In genomic region chr7:101393694-101394504, GRCm38 (mm10) we compare ENCODE assay signal across 8 mouse cellular contexts. TPM values are rescaled to one million over a fixed set of nuclear protein-coding genes. Genes with fewer than 3 reads are reported as not detected.
DNase-seq lines count a peak whose midpoint lies in the region; ATAC-seq and TF ChIP-seq lines count a peak whose summit lies in the region.

No protein-coding gene starts in this region.

- 28% methylated on average over 8 of the region's 8 CpGs for WGBS in kidney, postnatal 0 days

- H3K9ac ChIP-seq in kidney, postnatal 0 days (ENCODE audit: low read depth, low read length): peak overlapping the region; percentile 55

- peak overlapping the region; percentile 54 for H3K4me2 ChIP-seq in kidney, postnatal 0 days (ENCODE audit: low read length)

- peaks cover 13% of the 10 kb centered on the region for H3K4me1 ChIP-seq in kidney, postnatal 0 days (replicated peaks; ENCODE audit: insufficient read depth, low read length)

- no peaks in the 10 kb centered on the region for H3K27me3 ChIP-seq in kidney, postnatal 0 days (ENCODE audit: insufficient read depth, low read length)

- intact Hi-C loops in left cerebral cortex, postnatal 14 days (cut with DNase I): no loop called here

- peak; percentile 46 for DNase-seq in urinary bladder, postnatal 25 days (ENCODE audit: low spot score)
- DNase-seq in urinary bladder, adult 2 months (ENCODE audit: low spot score): no peak
- peak; percentile 86 to 88 for DNase-seq in heart, adult 9 months (ENCODE audit: low spot score in 2 of 2)
- peak; percentile 94 for DNase-seq in kidney, postnatal 0 days (ENCODE audit: low spot score)
- DNase-seq in lung, postnatal 36 days: peak; percentile 72
- no peak for DNase-seq in left cerebral cortex, postnatal 14 days (ENCODE audit: low spot score in 2 of 2)
- DNase-seq in cerebellum, adult 8-10 months: no peak
- no peak for DNase-seq in cerebellum, adult 9-10 months

- peaks cover 38% of the 10 kb centered on the region for H3K36me3 ChIP-seq in kidney, postnatal 0 days (ENCODE audit: insufficient read depth, low read length)

- no peaks in the 10 kb centered on the region for H3K9me3 ChIP-seq in kidney, postnatal 0 days (replicated peaks; ENCODE audit: low read length)

- H3K27ac ChIP-seq in kidney, postnatal 0 days: peak overlapping the region; percentile 95

- peak overlapping the region; percentile 39 for H3K4me3 ChIP-seq in kidney, postnatal 0 days (replicated peaks; ENCODE audit: low read depth, low read length)

- TF ChIP-seq CTCF in kidney, postnatal 0 days (IDR thresholded peaks at IDR 0.05; ENCODE audit: low read depth): no peak; the same call in 1 of the 2 replicates

- peak; percentile 79 for ATAC-seq in kidney, postnatal 0 days (replicated peaks; ENCODE audit: low FRiP score, low read depth)

RNA-seq across cellular contexts. Expression of gene Gm45837, which starts 16.8 kb away (rescaled TPM):
- polyA plus RNA-seq in urinary bladder, adult 2 months (2012; rRNA removed): 1.5 TPM in 1 of 2 replicates, not detected in the other
- 4.5 and 5.3 TPM in 2 replicates for polyA plus RNA-seq in kidney, postnatal 0 days (2015; fragmentation: Nextera tagmentation; extraction: Ambion mirVana)
- total RNA-seq in left cerebral cortex, postnatal 14 days (2021): not detected

RNA-seq across cellular contexts. Expression of gene Pde2a, which starts 27.6 kb away (rescaled TPM):
- polyA plus RNA-seq in urinary bladder, adult 2 months (2012; rRNA removed): 30.4 and 53.1 TPM in 2 replicates
- 21.0 and 22.1 TPM in 2 replicates for polyA plus RNA-seq in kidney, postnatal 0 days (2015; fragmentation: Nextera tagmentation; extraction: Ambion mirVana)
- 100 to 1,000 TPM; 349 to 363 TPM for total RNA-seq in left cerebral cortex, postnatal 14 days (2021)

RNA-seq across cellular contexts. Expression of gene Arap1, which starts 46.0 kb away (rescaled TPM):
- 110 and 127 TPM in 2 replicates for polyA plus RNA-seq in urinary bladder, adult 2 months (2012; rRNA removed)
- 65.8 and 70.4 TPM in 2 replicates for polyA plus RNA-seq in kidney, postnatal 0 days (2015; fragmentation: Nextera tagmentation; extraction: Ambion mirVana)
- 10 to 100 TPM; 13.9 to 17.9 TPM for total RNA-seq in left cerebral cortex, postnatal 14 days (2021)

Comparison
In these comparisons a context has a peak if more than half of its experiments do, and no peak if none do; other contexts are left out.
1. DNase-seq: peak in urinary bladder, postnatal 25 days (single experiment), heart, adult 9 months (2 of 2), kidney, postnatal 0 days (single experiment) and lung, postnatal 36 days (single experiment); none in urinary bladder, adult 2 months (single experiment), left cerebral cortex, postnatal 14 days (0 of 2), cerebellum, adult 8-10 months (single experiment) and cerebellum, adult 9-10 months (single experiment).